Mouse (Mus musculus): ENCODE measurements around the gene Adprhl2.

GRCm38 (mm10) chr4:126311566-126312200 lies 9.8 kb downstream of the Adprhl2 start:
- TF ChIP-seq CTCF (IDR thresholded peaks at IDR 0.05; ENCODE audit: low read depth, low read length) (no peak), TAL1 (conservative IDR thresholded peaks at IDR 0.05; ENCODE audit: low read depth, low read length) (no peak), POLR2AphosphoS5 (IDR thresholded peaks at IDR 0.05; ENCODE audit: insufficient replicate concordance, low read depth, low read length) (no peak), GATA1 (IDR thresholded peaks at IDR 0.05; ENCODE audit: borderline replicate concordance, low read length) (no peak), GATA2 (IDR thresholded peaks at IDR 0.05; ENCODE audit: borderline replicate concordance, low read depth, low read length) (no peak)

All from G1E (cell line).